ENCODE assay signal across 17 mouse cellular contexts in the genomic region with DNA sequence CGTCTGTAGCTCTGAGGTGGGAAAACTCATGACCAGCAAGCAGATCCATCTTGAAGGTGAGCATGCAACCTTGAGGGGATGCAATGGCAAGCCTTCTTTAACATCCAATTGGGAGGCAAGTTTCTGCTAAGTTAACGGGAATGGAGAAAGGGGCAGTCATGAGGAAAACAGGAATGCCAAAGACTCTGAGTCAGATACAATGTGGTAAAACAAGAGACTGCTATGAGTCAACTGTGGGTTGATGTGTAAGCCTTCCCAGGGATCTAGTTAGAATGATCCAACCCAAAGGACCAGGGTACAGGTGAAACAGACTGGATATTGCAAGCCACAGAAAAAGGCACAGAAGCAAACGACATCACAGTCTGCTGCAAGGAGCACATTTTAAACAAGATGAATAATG.
"Had no signal": no experiment of that assay in that cellular context is flagged by ENCODE, and none has a peak within 500 bp of the region (broad histone marks: within the 10 kb centered on the region; RNA-seq: fewer than 3 reads in every experiment).

No protein-coding gene starts in this region.

- H3K36me3 ChIP-seq: limb, embryonic 12.5 days; limb, embryonic 15.5 days; midbrain, embryonic 12.5 days; midbrain, embryonic 15.5 days; neural tube, embryonic 13.5 days had no signal

- H3K4me3 ChIP-seq: limb, embryonic 12.5 days; limb, embryonic 15.5 days; midbrain, embryonic 12.5 days; midbrain, embryonic 15.5 days; neural tube, embryonic 13.5 days had no signal

- H3K4me2 ChIP-seq: limb, embryonic 12.5 days; limb, embryonic 15.5 days; liver, embryonic 11.5 days; lung, embryonic 14.5 days; midbrain, embryonic 12.5 days; midbrain, embryonic 15.5 days; neural tube, embryonic 13.5 days had no signal

- H3K27me3 ChIP-seq: limb, embryonic 12.5 days; limb, embryonic 15.5 days; midbrain, embryonic 12.5 days; midbrain, embryonic 15.5 days; neural tube, embryonic 13.5 days had no signal

- DNase-seq: kidney, postnatal 14 days; kidney, postnatal 4 days; layer of hippocampus, postnatal 36 days; left cerebral cortex, postnatal 4 days; liver, postnatal 0 days; lung, embryonic 14.5 days; retina, postnatal 1 day; right cerebral cortex, postnatal 25 days; thymus, adult 18-20 months; thymus, postnatal 14 days; thymus, postnatal 4 days had no signal
